Mouse (Mus musculus): ENCODE data around the gene Baz1b. TPM values are rescaled to one million over a fixed set of nuclear protein-coding genes. Genes with fewer than 3 reads are reported as not detected.
A peak's percentile ranks its signal among the peaks of the same experiment; 100 is the strongest.

The Baz1b gene
- total and polyA plus RNA-seq, 3 experiments: 13.9 to 46.1 (median 42.3) TPM

GRCm38 (mm10) chr5:135180796-135181195 is 6.3 kb upstream of the Baz1b start:
- Histone ChIP-seq H3K36me3 (ENCODE audit: control insufficient read depth, insufficient read depth, low read length) (no peaks in the 10 kb centered on the region), H3K27ac (no peak overlapping the region)

DNA sequence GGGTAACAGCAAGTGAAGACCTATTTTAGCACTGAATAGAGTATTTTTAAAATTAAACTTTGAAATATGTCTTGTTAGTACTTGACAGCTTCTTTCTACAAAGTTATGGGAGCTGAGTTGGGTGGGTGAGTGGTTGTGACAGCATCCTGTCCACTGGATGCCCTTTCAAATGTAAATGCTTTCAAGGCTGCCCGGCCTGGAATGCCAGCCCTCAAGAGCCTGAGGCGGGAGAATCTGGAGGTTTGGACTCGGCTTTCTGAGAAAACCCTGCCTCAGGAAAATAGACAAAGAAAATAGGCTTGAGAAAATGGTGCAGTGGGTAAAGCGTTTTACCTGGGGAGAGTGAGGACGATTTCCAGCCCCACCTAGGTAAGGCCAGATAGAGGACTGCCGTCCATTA is 5.3 kb upstream of the Baz1b start:
- Histone ChIP-seq H3K36me3 (ENCODE audit: control insufficient read depth, insufficient read depth, low read length) (no peaks in the 10 kb centered on the region), H3K4me1 (ENCODE audit: control insufficient read depth, insufficient read depth, low read length) (no peaks in the 10 kb centered on the region), H3K79me2 (replicated peaks; ENCODE audit: control insufficient read depth, insufficient read depth, low read length) (no peaks in the 10 kb centered on the region), H3K9ac (ENCODE audit: low read depth, low read length) (no peak overlapping the region), H3K27me3 (ENCODE audit: control insufficient read depth, insufficient read depth, low read length) (no peaks in the 10 kb centered on the region), H3K27ac (no peak overlapping the region), H3K4me3 (no peak overlapping the region)
- DNase-seq: no peak
- intact Hi-C loops (cut with DNase I): no loop called here
- TF ChIP-seq EP300 (IDR thresholded peaks at IDR 0.05; ENCODE audit: insufficient read depth, low read depth, low read length) (no peak), CTCF (IDR thresholded peaks at IDR 0.05) (no peak), POLR2A (IDR thresholded peaks at IDR 0.05; ENCODE audit: insufficient read depth, low read depth, low read length) (no peak)
- WGBS: 83% methylated on average over 6 of the region's 6 CpGs

More at GRCm38 (mm10) chr5:135180796-135181195, 6.3 kb upstream of the Baz1b start:
- no peaks in the 10 kb centered on the region for H3K4me1 ChIP-seq (ENCODE audit: control insufficient read depth, insufficient read depth, low read length)
- no peak overlapping the region for H3K4me3 ChIP-seq
- H3K9ac ChIP-seq (ENCODE audit: low read depth, low read length): no peak overlapping the region
- H3K27me3 ChIP-seq (ENCODE audit: control insufficient read depth, insufficient read depth, low read length): no peaks in the 10 kb centered on the region
- no peak for TF ChIP-seq EP300 (IDR thresholded peaks at IDR 0.05; ENCODE audit: insufficient read depth, low read depth, low read length)
- TF ChIP-seq POLR2A (IDR thresholded peaks at IDR 0.05; ENCODE audit: insufficient read depth, low read depth, low read length): no peak
- TF ChIP-seq CTCF (IDR thresholded peaks at IDR 0.05): no peak
- DNase-seq: no peak
- no peaks in the 10 kb centered on the region for H3K79me2 ChIP-seq (replicated peaks; ENCODE audit: control insufficient read depth, insufficient read depth, low read length)
- WGBS: 95% methylated on average over 14 of the region's 14 CpGs
- intact Hi-C loops (cut with DNase I): no loop called here

DNA sequence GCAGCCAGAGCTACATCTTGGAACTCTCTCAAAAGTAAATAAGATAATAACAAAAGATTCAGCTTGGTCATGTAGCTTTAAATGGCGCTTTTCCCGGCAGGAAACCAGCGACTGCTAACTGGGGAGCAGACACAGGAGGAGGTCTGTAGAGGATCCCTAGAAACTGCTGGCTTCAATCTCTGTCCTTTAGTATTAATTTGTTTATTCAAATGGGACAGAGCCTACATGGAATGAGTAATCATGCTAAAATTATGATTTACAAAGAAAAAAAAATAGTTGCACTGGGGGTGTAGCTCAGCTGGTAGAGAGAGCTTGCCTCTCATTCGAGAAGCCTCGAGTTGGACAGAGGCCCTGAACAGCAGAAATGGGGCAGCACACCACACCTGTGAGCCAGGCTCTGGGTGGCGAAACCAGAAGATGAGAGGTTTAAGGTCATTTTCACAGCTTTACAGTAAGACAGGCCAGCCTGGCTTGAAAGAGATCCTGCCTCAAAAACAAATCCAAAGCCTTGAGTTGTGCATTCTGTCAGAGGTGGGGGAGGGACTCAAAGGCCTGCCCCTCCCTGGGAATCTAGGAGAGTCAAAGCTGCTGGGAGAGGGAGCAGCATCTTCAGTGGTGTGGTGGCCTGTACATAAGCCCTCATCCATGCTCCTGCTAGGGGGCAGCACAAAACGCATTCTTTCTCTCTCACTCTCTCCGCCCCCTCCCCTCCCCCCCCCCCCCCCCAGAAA is 3.8 kb upstream of the Baz1b start:
- Histone ChIP-seq H3K27ac (peak overlapping the region; percentile 28), H3K36me3 (ENCODE audit: control insufficient read depth, insufficient read depth, low read length) (no peaks in the 10 kb centered on the region), H3K4me3 (no peak overlapping the region), H3K27me3 (ENCODE audit: control insufficient read depth, insufficient read depth, low read length) (no peaks in the 10 kb centered on the region), H3K79me2 (replicated peaks; ENCODE audit: control insufficient read depth, insufficient read depth, low read length) (no peaks in the 10 kb centered on the region), H3K9ac (ENCODE audit: low read depth, low read length) (no peak overlapping the region), H3K4me1 (ENCODE audit: control insufficient read depth, insufficient read depth, low read length) (no peaks in the 10 kb centered on the region)
- TF ChIP-seq EP300 (IDR thresholded peaks at IDR 0.05; ENCODE audit: insufficient read depth, low read depth, low read length) (no peak), CTCF (IDR thresholded peaks at IDR 0.05) (0 out of 2 replicates have a peak, but pooled peaks have one; percentile 7)
- WGBS: 35% methylated on average over 8 of the region's 8 CpGs
- intact Hi-C loops (cut with DNase I): no loop called here
- no peak for DNase-seq

GRCm38 (mm10) chr5:135185016-135185415 is 2.0 kb upstream of the Baz1b start:
- 90% methylated on average over 3 of the region's 3 CpGs for WGBS
- intact Hi-C loops (cut with DNase I): loop anchor here (1.0 to 5.0 kb wide), 2 partner anchors 15 to 173 kb away; no protein-coding TSS in a partner anchor
- Histone ChIP-seq H3K4me1 (ENCODE audit: control insufficient read depth, insufficient read depth, low read length) (peaks cover 1% of the 10 kb centered on the region), H3K9ac (ENCODE audit: low read depth, low read length) (no peak overlapping the region), H3K27ac (no peak overlapping the region), H3K79me2 (replicated peaks; ENCODE audit: control insufficient read depth, insufficient read depth, low read length) (no peaks in the 10 kb centered on the region; the same call in 1 of the 2 replicates), H3K36me3 (ENCODE audit: control insufficient read depth, insufficient read depth, low read length) (peaks cover 12% of the 10 kb centered on the region), H3K27me3 (ENCODE audit: control insufficient read depth, insufficient read depth, low read length) (no peaks in the 10 kb centered on the region), H3K4me3 (no peak overlapping the region)
- no peak for TF ChIP-seq POLR2A (IDR thresholded peaks at IDR 0.05; ENCODE audit: insufficient read depth, low read depth, low read length)
- no peak for TF ChIP-seq CTCF (IDR thresholded peaks at IDR 0.05)
- no peak for TF ChIP-seq EP300 (IDR thresholded peaks at IDR 0.05; ENCODE audit: insufficient read depth, low read depth, low read length)
- DNase-seq: no peak

DNA sequence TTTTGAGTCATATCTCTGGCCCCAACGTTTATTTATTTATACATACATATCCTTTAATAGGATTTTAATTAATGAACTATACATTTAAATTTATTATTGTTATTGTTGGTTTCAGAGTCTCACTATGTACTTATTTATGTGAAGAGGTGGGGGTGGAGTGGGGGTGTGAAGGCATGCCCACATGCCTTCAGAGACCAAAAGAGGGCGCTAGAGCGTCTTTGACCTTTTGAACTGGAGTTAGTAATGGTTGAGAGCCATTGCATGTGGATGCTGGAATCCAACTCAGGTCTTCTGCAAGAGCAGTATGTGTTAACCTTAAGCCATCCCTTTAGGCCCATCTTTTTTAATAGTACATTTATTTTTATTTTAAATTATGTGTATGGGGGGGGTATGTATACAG is 1.5 kb upstream of the Baz1b start:
- intact Hi-C loops (cut with DNase I): loop anchor here (1.0 to 5.0 kb wide), 2 partner anchors 15 to 173 kb away; no protein-coding TSS in a partner anchor
- no peaks in the 10 kb centered on the region for H3K27me3 ChIP-seq (ENCODE audit: control insufficient read depth, insufficient read depth, low read length)
- H3K4me1 ChIP-seq (ENCODE audit: control insufficient read depth, insufficient read depth, low read length): peaks cover 1% of the 10 kb centered on the region
- no peak overlapping the region for H3K9ac ChIP-seq (ENCODE audit: low read depth, low read length)
- TF ChIP-seq CTCF (IDR thresholded peaks at IDR 0.05): peak; percentile 54
- TF ChIP-seq POLR2A (IDR thresholded peaks at IDR 0.05; ENCODE audit: insufficient read depth, low read depth, low read length): no peak
- no peak for TF ChIP-seq EP300 (IDR thresholded peaks at IDR 0.05; ENCODE audit: insufficient read depth, low read depth, low read length)
- peaks cover 12% of the 10 kb centered on the region for H3K36me3 ChIP-seq (ENCODE audit: control insufficient read depth, insufficient read depth, low read length)
- 44% methylated on average over 3 of the region's 3 CpGs for WGBS
- H3K79me2 ChIP-seq (replicated peaks; ENCODE audit: control insufficient read depth, insufficient read depth, low read length): no peaks in the 10 kb centered on the region; the same call in 1 of the 2 replicates
- H3K27ac ChIP-seq: no peak overlapping the region
- DNase-seq: no peak
- H3K4me3 ChIP-seq: no peak overlapping the region

DNA sequence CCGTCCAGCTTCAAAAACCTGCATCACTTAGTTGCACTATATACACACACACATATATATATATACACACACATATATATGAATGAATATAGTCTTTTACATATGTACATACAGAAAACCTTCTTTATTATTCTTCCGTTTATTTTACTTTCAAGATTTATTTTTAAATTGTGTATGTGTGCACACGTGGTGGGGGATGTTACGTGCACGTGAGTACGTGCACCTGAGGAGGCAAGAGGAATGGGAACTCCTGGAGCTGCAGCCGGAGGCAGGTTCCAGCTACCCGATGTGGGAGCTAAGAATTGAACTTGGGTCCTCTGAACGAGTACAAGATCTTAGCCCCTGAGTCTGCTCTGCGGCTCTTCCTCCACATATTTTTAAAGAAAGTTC is 838 bp upstream of the Baz1b start:
- no peaks in the 10 kb centered on the region for H3K27me3 ChIP-seq (ENCODE audit: control insufficient read depth, insufficient read depth, low read length)
- no peak for DNase-seq
- peaks cover 14% of the 10 kb centered on the region for H3K36me3 ChIP-seq (ENCODE audit: control insufficient read depth, insufficient read depth, low read length)
- peak overlapping the region; percentile 87 for H3K4me3 ChIP-seq
- WGBS: 21% methylated on average over 10 of the region's 10 CpGs
- TF ChIP-seq EP300 (IDR thresholded peaks at IDR 0.05; ENCODE audit: insufficient read depth, low read depth, low read length) (no peak), POLR2A (IDR thresholded peaks at IDR 0.05; ENCODE audit: insufficient read depth, low read depth, low read length) (no peak), CTCF (IDR thresholded peaks at IDR 0.05) (no peak)
- H3K9ac ChIP-seq (ENCODE audit: low read depth, low read length): peak overlapping the region; percentile 45
- peak overlapping the region; percentile 99 for H3K27ac ChIP-seq
- peaks cover 1% of the 10 kb centered on the region for H3K4me1 ChIP-seq (ENCODE audit: control insufficient read depth, insufficient read depth, low read length)
- H3K79me2 ChIP-seq (replicated peaks; ENCODE audit: control insufficient read depth, insufficient read depth, low read length): no peaks in the 10 kb centered on the region; the same call in 1 of the 2 replicates
- intact Hi-C loops (cut with DNase I): loop anchor here (2.0 to 5.0 kb wide), 2 partner anchors 37 to 174 kb away; partner anchors contain the start of gene Tbl2

Data from heart, adult 2 months (tissue).